Mouse (Mus musculus): Measurements from ENCODE around the gene Defb36. TPM values are rescaled to one million over a fixed set of nuclear protein-coding genes. Genes with fewer than 3 reads are reported as not detected.

The Defb36 gene
- polyA plus RNA-seq, 1 experiment from 2014 or later: not detected

GRCm38 (mm10) chr2:152586926-152587560 is 17.1 kb upstream of the Defb36 start:
- Histone ChIP-seq H3K4me1 (replicated peaks; ENCODE audit: control insufficient read depth, insufficient read depth, low read length) (no peaks in the 10 kb centered on the region), H3K4me3 (replicated peaks; ENCODE audit: low read length) (no peak overlapping the region), H3K4me2 (replicated peaks) (no peak overlapping the region), H3K27me3 (ENCODE audit: control insufficient read depth, insufficient read depth, low read length) (no peaks in the 10 kb centered on the region), H3K9ac (no peak overlapping the region), H3K27ac (no peak overlapping the region), H3K9me3 (ENCODE audit: control insufficient read depth, low read length) (no peaks in the 10 kb centered on the region), H3K36me3 (replicated peaks; ENCODE audit: control insufficient read depth, insufficient read depth) (no peaks in the 10 kb centered on the region)
- no peak for ATAC-seq (ENCODE audit: low FRiP score)
- 72% methylated on average over 4 of the region's 4 CpGs for WGBS
- DNase-seq (ENCODE audit: low spot score): no peak

GRCm38 (mm10) chr2:152588450-152588849 is 15.7 kb upstream of the Defb36 start:
- Histone ChIP-seq H3K9ac (no peak overlapping the region), H3K4me1 (replicated peaks; ENCODE audit: control insufficient read depth, insufficient read depth, low read length) (no peaks in the 10 kb centered on the region), H3K4me3 (replicated peaks; ENCODE audit: low read length) (no peak overlapping the region), H3K4me2 (replicated peaks) (no peak overlapping the region), H3K9me3 (ENCODE audit: control insufficient read depth, low read length) (no peaks in the 10 kb centered on the region), H3K27me3 (ENCODE audit: control insufficient read depth, insufficient read depth, low read length) (no peaks in the 10 kb centered on the region), H3K36me3 (replicated peaks; ENCODE audit: control insufficient read depth, insufficient read depth) (no peaks in the 10 kb centered on the region), H3K27ac (no peak overlapping the region)
- ATAC-seq (ENCODE audit: low FRiP score): no peak
- DNase-seq (ENCODE audit: low spot score): no peak
- WGBS: 55% methylated on average over 2 of the region's 2 CpGs

- Histone ChIP-seq H3K9ac (no peak overlapping the region), H3K27ac (no peak overlapping the region), H3K36me3 (replicated peaks; ENCODE audit: control insufficient read depth, insufficient read depth) (no peaks in the 10 kb centered on the region), H3K27me3 (ENCODE audit: control insufficient read depth, insufficient read depth, low read length) (no peaks in the 10 kb centered on the region), H3K4me2 (replicated peaks) (no peak overlapping the region), H3K4me3 (replicated peaks; ENCODE audit: low read length) (no peak overlapping the region), H3K4me1 (replicated peaks; ENCODE audit: control insufficient read depth, insufficient read depth, low read length) (no peaks in the 10 kb centered on the region), H3K9me3 (ENCODE audit: control insufficient read depth, low read length) (no peaks in the 10 kb centered on the region)
- no peak for DNase-seq (ENCODE audit: low spot score)
- 55% methylated on average over 6 of the region's 6 CpGs for WGBS
- no peak for ATAC-seq (ENCODE audit: low FRiP score)
Measured at GRCm38 (mm10) chr2:152589021-152589420, 15.1 kb upstream of the Defb36 start.

- WGBS: 67% methylated on average over 7 of the region's 7 CpGs
- Histone ChIP-seq H3K27ac (no peak within 1 kb of the TSS), H3K4me1 (replicated peaks; ENCODE audit: control insufficient read depth, insufficient read depth, low read length) (no peaks in the 10 kb centered on the region), H3K4me2 (replicated peaks) (no peak within 1 kb of the TSS), H3K36me3 (replicated peaks; ENCODE audit: control insufficient read depth, insufficient read depth) (no peaks in the 10 kb centered on the region), H3K4me3 (replicated peaks; ENCODE audit: low read length) (no peak within 1 kb of the TSS), H3K27me3 (ENCODE audit: control insufficient read depth, insufficient read depth, low read length) (no peaks in the 10 kb centered on the region), H3K9ac (no peak within 1 kb of the TSS), H3K9me3 (ENCODE audit: control insufficient read depth, low read length) (no peaks in the 10 kb centered on the region)
- ATAC-seq (ENCODE audit: low FRiP score): no peak
- DNase-seq (ENCODE audit: low spot score): no peak
Measured at GRCm38 (mm10) chr2:152599299-152599698, 4.8 kb upstream of the Defb36 start, which contains the start of gene Defb45. Gene Defb45, minus strand, starts transcription at chr2:152599399.

GRCm38 (mm10) chr2:152600076-152600475 is 4.1 kb upstream of the Defb36 start:
- 76% methylated on average over 6 of the region's 6 CpGs for WGBS
- Histone ChIP-seq H3K9me3 (ENCODE audit: control insufficient read depth, low read length) (no peaks in the 10 kb centered on the region), H3K4me2 (replicated peaks) (no peak overlapping the region), H3K9ac (no peak overlapping the region), H3K27ac (no peak overlapping the region), H3K4me1 (replicated peaks; ENCODE audit: control insufficient read depth, insufficient read depth, low read length) (no peaks in the 10 kb centered on the region), H3K27me3 (ENCODE audit: control insufficient read depth, insufficient read depth, low read length) (no peaks in the 10 kb centered on the region), H3K4me3 (replicated peaks; ENCODE audit: low read length) (no peak overlapping the region), H3K36me3 (replicated peaks; ENCODE audit: control insufficient read depth, insufficient read depth) (no peaks in the 10 kb centered on the region)
- DNase-seq (ENCODE audit: low spot score) (no peak), ATAC-seq (ENCODE audit: low FRiP score) (no peak)

GRCm38 (mm10) chr2:152601275-152601960 is 2.7 kb upstream of the Defb36 start:
- Histone ChIP-seq H3K4me1 (replicated peaks; ENCODE audit: control insufficient read depth, insufficient read depth, low read length) (no peaks in the 10 kb centered on the region), H3K27me3 (ENCODE audit: control insufficient read depth, insufficient read depth, low read length) (no peaks in the 10 kb centered on the region), H3K36me3 (replicated peaks; ENCODE audit: control insufficient read depth, insufficient read depth) (no peaks in the 10 kb centered on the region), H3K9ac (no peak overlapping the region), H3K4me3 (replicated peaks; ENCODE audit: low read length) (no peak overlapping the region), H3K9me3 (ENCODE audit: control insufficient read depth, low read length) (no peaks in the 10 kb centered on the region), H3K4me2 (replicated peaks) (no peak overlapping the region), H3K27ac (no peak overlapping the region)
- 74% methylated on average over 4 of the region's 4 CpGs for WGBS
- DNase-seq (ENCODE audit: low spot score): no peak
- ATAC-seq (ENCODE audit: low FRiP score): no peak

- H3K4me3 ChIP-seq (replicated peaks; ENCODE audit: low read length): no peak overlapping the region
- H3K27ac ChIP-seq: no peak overlapping the region
- no peak overlapping the region for H3K4me2 ChIP-seq (replicated peaks)
- H3K9ac ChIP-seq: no peak overlapping the region
- no peaks in the 10 kb centered on the region for H3K36me3 ChIP-seq (replicated peaks; ENCODE audit: control insufficient read depth, insufficient read depth)
- DNase-seq (ENCODE audit: low spot score) (no peak), ATAC-seq (ENCODE audit: low FRiP score) (no peak)
- no peaks in the 10 kb centered on the region for H3K27me3 ChIP-seq (ENCODE audit: control insufficient read depth, insufficient read depth, low read length)
- no peaks in the 10 kb centered on the region for H3K9me3 ChIP-seq (ENCODE audit: control insufficient read depth, low read length)
- 72% methylated on average over 6 of the region's 6 CpGs for WGBS
- H3K4me1 ChIP-seq (replicated peaks; ENCODE audit: control insufficient read depth, insufficient read depth, low read length): no peaks in the 10 kb centered on the region
Measured at GRCm38 (mm10) chr2:152607746-152608145, 3.6 kb downstream of the Defb36 start.

GRCm38 (mm10) chr2:152608719-152609118 is 4.6 kb downstream of the Defb36 start:
- no peak for DNase-seq (ENCODE audit: low spot score)
- H3K4me3 ChIP-seq (replicated peaks; ENCODE audit: low read length): no peak overlapping the region
- no peak for ATAC-seq (ENCODE audit: low FRiP score)
- no peak overlapping the region for H3K4me2 ChIP-seq (replicated peaks)
- WGBS: 83% methylated on average over 1 of the region's 1 CpGs
- H3K9me3 ChIP-seq (ENCODE audit: control insufficient read depth, low read length): no peaks in the 10 kb centered on the region
- no peak overlapping the region for H3K27ac ChIP-seq
- H3K27me3 ChIP-seq (ENCODE audit: control insufficient read depth, insufficient read depth, low read length): no peaks in the 10 kb centered on the region
- H3K9ac ChIP-seq: no peak overlapping the region
- no peaks in the 10 kb centered on the region for H3K36me3 ChIP-seq (replicated peaks; ENCODE audit: control insufficient read depth, insufficient read depth)
- no peaks in the 10 kb centered on the region for H3K4me1 ChIP-seq (replicated peaks; ENCODE audit: control insufficient read depth, insufficient read depth, low read length)

- DNase-seq (ENCODE audit: low spot score): no peak
- Histone ChIP-seq H3K4me1 (replicated peaks; ENCODE audit: control insufficient read depth, insufficient read depth, low read length) (no peaks in the 10 kb centered on the region), H3K4me3 (replicated peaks; ENCODE audit: low read length) (no peak overlapping the region), H3K9me3 (ENCODE audit: control insufficient read depth, low read length) (no peaks in the 10 kb centered on the region), H3K36me3 (replicated peaks; ENCODE audit: control insufficient read depth, insufficient read depth) (no peaks in the 10 kb centered on the region), H3K27ac (no peak overlapping the region), H3K4me2 (replicated peaks) (no peak overlapping the region), H3K27me3 (ENCODE audit: control insufficient read depth, insufficient read depth, low read length) (no peaks in the 10 kb centered on the region), H3K9ac (no peak overlapping the region)
- ATAC-seq (ENCODE audit: low FRiP score): no peak
- WGBS: 34% methylated on average over 7 of the region's 8 CpGs
Measured at GRCm38 (mm10) chr2:152612193-152612592, 8.1 kb downstream of the Defb36 start.
